Mouse (Mus musculus) gastrocnemius, adult 18-20 months (tissue): ENCODE data around the gene Plk3. TPM values are rescaled to one million over a fixed set of nuclear protein-coding genes. Genes with fewer than 3 reads are reported as not detected.

Source experiments
- DNase-seq: peaks from one replicate; pipeline ENCODE4 v3.0.0; 2021; ENCODE audit warnings: low spot score
- total RNA-seq, 2 experiments: library from RNA; stranded (reverse); gene quantifications; 2 replicates each; pipeline ENCODE4 v1.2.3; 2021

The Plk3 gene
- total RNA-seq, 2 experiments from 2014 or later = 0.25 to 1.7 TPM

DNA sequence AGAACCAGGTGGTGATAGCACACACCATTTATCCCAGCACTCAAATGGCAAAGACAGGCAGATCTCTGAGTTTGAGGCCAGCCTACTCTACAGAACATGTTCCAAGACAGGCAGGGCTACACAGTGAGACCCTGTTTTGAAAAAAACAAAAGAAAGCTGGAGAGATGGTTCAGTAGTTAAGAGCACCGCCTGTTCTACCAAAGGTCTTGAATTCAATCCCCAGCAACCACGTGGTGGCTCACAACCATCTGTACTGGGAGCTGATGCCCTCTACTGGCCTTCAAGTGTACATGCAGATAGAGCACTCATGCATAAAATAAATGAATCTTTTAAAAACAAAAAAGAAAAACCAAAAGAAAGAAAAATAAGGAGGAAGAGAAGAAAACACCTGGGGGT, 5.5 kb upstream of the Plk3 start:
- DNase-seq = no peak

DNA sequence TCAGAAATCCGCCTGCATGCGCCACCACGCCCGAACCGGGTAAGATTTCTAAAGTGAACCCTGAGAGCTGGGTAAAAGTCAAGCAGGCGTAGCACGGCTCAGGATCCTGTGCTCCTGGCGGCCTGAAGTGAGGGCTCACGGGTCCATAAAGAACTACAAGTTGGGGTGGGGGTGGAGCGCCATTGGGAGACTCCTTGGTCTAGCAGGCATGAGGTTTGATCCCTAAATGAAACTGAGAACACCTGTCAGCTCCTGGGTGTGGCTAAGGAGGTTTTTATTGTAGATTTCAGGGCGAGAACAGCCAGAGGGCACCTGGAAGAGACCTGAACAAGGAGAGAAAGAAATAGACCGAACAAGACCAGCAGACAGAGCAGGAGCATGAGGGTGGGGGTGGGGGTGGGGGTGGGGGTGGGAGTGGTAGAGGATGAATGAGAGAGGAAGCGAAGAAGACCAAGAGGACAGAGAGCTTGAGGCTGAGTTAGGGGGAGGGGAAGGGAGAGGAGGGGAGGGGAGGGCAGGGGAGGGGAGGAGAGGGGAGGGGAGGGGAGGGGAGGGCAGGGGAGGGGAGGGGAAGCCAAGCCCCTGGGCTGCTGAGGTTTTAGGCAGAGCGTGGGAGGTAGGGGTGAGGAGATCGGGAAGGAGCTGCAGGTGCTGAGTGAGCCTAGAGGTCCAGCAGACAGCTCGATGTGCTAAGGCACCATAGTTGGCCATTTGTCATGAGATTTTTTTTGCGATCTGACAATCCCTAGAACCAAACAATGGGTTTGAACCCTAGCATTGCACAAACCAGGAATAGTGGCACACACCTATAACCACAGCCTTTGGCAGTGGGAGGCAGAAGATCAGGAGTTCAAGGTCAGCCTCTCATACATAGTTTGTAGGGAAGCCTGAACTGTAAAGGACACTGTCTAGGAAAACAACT, 4.8 kb upstream of the Plk3 start:
- no peak for DNase-seq

DNA sequence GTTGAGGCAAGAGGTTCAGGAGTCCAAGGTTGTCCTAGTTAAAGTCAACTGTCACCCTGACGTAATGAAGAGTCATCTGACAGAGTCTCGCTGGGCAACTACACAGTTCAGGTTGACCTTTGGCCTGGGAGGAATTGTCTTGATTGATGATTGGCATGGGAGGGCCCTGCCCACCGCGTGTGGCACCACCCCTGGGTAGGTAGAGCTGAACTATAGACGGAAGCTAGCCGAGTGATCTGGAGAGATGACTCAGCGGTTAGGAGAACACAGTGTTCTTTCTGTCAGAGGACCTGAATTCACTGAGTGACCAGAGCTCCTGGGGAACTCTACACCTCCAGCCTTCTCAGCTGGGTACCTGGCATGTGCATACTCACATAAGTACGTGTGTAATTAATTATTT, 2.3 kb upstream of the Plk3 start:
- peak; percentile 54 for DNase-seq

DNA sequence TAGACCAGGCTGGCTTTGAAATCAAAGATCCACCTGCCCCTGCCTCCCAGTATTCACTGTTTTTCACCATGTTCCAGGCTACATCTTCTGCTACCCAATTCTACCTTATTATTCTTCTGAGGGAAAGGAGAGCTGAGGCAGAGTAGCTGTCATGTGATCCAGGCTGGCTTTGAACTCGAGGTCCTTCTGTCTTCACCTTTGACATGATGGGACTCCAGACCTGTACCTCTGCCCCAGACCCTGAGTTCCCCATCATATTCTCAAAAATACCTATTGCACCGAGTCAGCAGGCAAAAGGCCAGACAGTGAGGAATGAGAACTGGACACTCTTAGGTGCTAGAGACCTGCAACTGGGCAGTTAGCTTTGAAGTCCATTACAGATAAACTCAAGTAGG, 835 bp upstream of the Plk3 start:
- no peak for DNase-seq

DNA sequence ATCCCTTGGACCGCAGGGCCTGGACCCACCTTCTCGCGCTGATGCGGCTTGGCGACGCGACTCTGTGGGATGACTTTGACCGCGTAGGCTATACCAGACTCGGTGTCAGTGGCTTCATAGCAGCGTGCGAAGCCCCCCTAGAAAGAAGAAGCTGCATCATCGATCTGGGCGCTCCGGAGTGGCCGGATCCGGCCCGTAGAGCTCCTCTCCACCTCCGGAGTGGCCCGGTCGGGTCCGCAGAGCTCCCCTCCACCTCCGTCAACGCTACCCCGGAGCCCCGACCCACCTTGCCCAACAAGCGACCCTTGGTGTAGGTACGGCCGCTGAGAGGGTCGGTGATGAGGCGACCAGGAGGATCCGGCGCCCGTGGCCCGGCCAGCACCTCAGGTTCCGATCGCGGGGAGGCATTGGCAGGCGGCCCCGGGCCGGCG, 382 bp downstream of the Plk3 start:
- DNase-seq = no peak

DNA sequence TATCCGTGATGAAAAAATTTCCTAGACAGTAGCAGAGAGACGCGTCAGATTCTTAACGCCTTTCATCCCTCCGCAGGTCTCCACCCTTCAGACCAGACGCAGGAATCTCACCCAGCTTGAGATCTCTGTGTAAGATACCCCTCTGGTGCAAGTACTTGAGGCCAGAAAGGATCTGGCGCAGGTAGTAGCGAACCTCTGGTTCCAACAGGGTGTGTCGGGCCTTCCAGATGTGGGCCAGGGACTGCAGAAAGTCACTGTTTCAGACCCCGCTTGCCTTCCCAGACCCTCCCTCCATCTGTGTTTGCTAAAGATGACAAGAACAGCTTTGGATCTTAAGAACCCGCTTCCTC, 994 bp downstream of the Plk3 start:
- DNase-seq = no peak

DNA sequence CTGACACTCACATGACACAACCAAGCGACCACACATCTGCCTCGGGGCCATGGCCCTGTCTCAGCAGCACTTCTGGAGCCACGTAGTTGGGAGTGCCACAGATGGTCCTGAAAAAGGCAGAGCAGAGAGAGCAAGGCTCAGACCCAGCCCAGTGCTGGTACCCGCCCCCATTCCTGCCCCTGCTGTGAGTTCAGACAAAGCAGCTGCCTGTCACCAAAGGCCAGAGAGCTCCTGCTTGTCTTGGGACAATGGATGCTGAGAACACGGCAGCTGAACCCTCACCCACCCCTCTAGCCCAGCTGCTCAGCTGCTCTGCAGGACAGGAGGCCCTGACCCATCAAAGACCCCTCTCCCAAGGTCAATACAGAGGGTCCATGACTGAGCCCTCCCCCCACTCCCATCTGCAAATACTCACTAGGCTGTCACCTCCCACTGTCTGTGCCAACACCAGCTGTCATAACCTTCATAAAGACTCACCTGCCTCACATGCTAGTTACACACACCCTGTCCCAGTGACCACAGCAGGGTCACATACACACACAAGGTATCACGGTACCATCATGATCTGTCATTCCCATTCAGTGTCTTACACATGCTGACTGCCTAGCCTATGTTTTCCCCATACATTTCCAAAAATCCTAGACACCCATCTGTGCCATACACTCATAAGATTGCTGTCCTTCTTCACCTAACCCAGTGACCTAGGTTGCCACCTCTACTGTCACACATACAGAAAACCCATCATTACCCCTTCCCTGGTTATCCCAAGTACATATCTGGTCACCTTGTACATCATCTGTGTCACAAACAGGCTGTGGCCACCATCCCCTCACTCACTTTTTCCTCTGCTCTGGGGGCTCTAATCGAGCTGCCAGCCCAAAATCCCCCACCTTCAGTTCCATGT, 1.6 kb downstream of the Plk3 start:
- no peak for DNase-seq

DNA sequence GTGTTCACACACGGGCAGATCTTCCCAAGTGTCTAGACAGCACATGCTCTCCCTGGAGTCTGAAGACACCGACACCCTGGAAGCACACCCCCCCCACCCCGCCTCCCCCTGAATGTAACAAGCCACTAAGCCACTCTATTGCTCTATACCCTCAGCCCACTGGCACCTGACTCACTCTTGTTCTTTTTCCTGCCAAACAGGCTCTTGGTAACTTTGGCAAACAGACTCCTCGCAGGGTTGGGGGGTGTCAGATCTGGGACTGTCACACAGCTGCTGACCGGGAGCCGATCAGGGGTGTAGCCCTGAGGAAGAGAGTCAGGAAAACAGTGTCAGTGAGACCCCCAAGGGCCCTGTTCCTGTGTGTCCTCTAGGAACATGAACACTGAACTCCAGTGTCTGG, 2.6 kb downstream of the Plk3 start:
- no peak for DNase-seq

DNA sequence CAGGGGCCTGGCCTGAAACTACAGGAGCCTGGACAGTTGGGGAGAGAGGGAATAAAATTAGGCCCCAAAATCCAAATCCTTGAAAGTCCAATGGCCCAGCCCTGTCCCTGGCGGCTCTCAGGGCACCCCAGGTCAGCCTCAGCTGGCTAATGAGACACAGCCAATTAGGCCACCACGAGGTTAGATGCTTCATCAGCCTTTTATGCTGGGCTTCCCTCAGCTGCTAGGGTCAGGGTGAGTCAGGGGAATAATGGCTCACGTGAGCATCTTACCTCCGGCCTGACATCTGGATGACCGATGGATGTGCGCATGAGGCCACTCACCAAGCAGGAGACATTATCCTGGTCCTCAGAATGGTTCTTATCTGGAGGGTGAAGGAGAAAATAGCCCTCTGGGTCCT, 3.0 kb downstream of the Plk3 start:
- no peak for DNase-seq

DNA sequence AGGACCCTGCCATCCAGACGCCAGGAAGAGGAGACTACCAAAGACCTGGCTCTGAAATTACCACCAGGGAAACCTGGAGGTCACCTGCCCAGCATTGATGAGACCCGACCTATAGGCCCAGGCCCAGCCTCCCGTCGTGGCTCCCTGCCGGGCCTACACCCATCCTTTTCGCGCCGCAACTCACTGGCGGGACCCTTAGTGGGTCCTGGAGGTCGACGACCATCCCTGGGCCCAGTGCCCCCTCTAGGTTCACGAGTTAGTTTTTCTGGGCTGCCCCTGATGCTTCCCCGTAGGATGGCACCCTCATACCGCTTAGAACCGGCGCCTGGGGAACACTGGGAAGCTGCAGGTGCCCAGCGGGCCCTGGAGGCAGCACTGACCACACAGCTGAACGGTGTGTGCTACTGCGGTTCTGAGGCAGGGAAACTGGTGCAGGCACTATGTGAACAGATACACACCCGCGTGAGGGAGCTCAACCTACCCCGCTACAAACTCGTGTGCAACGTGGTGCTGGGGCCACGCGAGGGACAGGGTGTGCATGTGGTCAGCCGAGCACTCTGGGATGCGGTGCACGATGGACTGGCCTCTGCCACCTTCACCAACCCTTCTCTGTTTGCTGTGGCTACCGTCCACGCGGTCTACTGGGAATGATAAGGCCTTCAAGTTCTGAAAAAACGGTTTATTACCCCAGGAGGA, 5.6 kb downstream of the Plk3 start:
- DNase-seq = no peak

DNA sequence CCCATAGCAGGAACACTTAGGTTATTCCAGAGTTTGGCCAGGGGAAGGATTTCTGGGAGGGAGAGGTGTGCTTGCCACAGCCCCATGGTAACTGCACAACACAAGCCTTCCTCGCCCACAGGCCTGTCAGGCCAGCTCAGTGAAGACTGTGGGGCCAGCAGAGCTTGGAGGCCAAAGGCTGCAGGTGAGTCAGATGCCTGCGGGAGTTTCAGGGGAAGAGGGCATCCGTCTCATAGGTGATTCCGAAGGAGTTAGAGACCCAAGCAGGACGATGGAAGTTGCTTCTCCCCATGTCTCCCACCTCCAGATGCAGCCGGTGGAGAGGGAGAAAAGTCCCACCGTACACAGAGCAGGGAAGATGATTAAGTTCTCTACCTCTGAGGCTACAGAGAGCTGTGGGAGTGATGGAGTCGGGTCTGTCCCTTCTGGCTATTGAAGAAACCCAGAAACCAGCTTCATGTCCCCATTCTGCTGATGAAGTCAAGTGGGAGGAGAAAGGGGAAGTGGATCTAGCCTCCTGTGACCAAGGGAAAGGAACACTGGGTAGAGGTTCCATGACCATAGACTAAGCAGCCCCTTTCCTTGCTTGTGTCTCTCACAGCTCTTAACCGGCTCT, 7.0 kb downstream of the Plk3 start, which contains the start of gene Tctex1d4:
Gene Tctex1d4, plus strand, starts transcription at position 120 of the 616 bp plus-strand sequence.
- no peak for DNase-seq

DNA sequence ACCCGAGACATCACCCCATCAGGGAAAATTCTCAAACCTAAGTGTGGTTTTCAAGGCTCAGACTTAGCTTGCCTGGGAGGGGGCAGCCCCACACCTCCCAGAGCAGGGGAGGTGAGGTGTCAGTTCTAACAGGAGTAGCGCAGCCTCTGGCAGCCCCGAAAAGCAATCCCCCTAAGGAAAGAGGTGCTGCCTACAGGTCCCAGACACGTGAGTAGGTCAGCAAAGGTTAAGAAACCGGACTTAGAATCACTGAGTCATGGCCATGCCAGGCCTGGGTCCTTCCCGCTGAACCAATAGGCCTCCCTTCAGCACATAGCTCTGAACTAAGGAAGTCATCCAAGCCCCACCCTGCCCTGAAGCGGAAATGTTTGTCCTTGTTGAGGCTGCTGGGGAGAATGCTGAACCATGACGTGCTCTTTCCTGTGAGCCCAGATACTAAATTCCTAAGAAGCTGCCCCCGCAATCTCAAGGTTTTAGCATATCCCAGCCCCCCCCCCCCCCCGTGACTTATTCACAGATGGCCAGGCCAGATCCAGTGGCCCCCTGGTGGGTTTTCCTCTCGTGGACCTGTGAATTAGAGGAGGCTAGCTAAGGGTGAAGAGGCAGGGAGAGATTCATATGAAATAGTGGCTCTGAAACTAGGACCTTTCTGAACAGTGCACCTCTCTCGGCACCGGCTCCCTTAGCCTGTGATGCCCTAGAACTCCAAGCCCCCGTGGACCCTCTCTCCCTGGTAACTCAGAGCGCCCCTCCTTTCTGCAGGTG, 7.7 kb downstream of the Plk3 start:
- DNase-seq = peak; percentile 85

DNA sequence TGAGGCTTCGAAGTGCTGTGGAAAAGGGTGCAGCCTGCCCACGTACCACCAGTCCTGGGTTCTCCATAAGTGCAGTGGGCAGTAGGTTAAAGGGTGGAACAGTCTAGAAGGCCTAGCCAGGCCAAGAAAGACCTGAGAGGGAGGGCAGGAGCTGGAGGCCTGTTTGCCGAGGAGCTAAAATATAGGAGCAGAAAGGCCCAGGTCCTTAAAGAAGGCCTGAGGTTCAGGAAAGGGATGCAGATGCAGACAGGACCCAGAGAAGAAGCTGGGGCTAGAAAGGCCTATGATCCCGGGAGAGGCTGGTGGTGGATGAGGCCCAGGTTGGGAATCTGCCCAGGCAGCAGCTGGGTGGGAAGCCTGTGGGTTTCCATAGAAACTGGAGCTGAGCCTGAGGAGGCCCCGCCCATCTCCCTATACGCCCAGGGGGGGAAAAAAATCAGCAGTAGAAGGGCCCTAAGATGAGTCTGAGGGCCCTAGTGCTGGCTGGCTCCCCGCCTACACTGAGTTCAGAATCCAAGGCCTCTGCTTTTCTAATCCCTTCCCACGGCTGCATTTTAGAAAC, 8.3 kb downstream of the Plk3 start, which contains the start of gene Btbd19:
Gene Btbd19, minus strand, starts transcription at position 378 of the 562 bp plus-strand sequence.
- peak; percentile 75 for DNase-seq

DNA sequence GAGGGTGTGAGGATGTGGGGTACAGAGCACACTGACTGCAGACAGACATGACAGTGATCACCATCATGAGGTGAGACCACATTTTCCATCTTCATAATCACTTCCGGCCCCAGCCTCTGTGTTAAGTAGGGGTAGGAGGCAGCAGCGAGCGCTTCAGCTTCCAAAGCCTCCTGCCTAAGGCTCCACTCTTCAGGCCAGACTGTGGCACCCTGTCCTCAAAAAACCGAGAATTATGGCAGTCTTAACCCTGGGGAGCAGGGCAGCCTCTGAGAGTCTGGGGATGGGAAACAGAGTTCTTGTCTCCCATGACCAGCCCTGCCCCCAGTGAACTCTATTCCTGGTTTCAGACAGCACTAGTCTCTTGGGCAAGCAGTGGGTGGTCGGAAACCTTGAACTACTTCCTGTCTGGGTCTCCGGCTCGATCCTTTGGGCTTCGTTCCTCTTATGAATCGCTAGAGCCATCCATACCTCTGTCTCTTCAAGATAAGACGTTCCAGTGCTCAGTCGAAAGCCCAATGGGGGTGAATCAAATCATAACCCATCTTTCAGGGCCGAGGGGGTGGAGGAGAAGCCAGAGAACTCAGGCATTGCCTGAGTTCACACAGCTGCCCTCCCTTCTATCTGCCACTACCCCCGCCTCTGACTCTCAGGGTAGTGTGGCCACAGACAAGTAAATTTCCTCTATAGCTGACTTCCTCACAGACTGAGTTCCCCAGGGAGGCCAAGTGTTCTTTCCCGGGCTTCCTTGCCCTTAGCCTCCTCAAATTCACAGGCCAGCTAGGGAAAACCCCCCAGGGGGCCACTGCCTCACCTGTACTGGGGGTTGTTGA, 9.0 kb downstream of the Plk3 start:
- DNase-seq = peak; percentile 38

DNA sequence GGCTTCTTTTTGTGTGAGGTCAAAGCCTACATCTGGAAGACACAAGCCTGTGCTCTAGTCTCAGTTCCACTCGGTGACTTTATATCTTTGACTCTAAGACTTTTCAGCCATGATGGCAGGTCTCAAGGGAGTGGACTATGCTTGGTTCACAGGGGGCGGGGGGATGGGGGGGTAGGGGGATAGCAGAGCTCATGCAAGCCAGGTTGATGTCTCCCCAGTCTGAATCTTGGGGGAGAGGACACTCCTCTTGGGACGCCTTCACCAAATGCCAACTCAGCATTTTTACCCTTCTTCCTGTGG, 9.6 kb downstream of the Plk3 start:
- no peak for DNase-seq

DNA sequence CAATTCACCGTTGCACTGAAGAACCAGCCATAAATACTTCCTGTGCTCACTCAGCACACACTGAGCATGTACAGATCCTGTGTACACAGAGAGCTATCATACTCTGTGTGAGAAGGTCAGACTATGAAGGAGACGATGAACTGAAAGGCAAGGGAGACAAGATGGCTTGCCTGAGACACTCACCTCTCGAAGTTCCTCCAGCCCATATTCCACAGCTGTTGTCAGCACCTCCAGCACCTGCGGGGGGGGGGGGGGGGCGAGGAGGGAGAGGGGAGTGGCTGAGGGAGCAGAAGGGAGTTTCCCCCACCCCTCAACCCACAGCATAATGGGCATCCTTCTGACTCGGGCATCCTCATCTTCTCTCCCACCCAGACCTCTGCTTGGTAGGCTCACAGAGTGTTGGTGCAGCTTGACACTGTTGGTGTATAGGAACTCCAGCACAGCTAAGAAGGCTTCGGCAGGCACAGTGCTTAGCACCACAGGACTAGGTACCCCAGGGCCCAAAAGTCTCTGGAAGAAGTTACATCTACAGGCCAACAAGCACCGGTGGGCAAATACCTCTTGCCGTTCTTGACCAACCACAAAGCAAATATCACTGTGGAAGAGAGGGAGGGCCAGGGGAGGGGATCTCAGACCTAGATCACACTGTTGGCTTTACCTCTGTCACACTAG, 10.1 kb downstream of the Plk3 start:
- no peak for DNase-seq

DNA sequence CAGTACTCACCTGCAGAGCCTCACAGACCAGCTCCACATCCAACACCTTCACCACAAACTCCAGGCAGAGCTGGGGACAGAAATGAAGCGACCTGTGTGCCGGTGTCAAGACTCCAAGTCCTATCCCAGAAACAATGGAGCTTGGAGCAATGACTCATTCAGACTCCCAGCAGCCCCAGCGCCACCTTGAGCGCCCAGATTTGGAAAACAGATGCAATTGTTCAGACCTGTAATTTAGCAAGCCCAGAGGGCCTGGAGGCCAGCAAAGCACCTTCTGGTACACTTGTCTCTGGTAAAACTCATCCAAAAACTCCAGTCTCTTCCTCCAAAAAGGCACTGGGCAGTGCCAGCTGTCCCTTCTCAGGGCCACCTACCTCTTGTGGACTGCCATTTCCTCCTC, 11.6 kb downstream of the Plk3 start:
- DNase-seq = no peak

DNA sequence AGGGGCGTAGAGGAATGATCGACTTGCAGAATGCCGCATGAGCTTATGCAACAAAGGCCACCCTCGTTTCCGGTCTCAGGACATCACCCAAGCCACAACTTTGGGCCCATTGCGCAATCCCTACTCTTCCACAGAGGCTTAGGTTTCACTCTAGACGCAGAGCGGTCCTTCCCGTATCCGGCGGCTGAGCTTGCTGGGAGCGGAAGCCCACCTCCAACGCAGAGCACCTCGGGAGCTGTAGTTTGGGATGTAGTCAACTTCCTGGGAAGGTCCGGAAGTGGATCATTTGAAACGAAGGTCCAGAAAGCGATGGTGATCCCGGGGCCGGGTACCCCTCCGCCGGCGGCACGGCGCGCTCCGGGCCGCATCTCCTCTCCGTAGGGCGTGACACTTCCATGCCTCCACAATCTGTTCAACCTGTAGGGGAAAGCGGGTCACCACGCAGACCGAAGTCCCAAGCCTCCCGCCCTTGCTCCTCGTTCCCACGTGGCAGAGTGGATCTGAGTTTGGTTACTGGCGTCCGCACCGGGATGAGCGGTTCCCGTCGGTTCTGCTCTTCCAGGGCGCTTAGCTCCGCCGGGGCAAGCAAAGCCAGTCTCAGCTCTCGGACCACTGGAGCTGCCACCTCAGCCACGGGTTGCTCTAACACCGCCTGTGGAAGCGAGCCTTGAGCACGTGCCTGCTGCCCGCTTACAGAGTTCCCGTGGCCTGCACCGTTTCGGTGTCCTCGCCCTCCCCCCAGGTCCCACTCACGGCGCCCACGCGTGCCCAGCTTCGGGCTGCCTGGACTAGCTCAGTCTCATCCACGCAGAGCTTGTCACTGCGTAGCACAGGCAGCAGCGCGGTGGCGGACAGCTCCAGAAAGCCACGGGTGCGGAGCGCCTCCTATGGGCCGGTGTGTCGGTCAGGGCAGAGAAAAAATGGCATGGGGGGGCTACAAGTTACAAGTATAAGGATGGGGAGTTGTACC, 13.0 kb downstream of the Plk3 start:
- DNase-seq = peak; percentile 97
